Mouse (Mus musculus) midbrain, embryonic 12.5 days (tissue): Measurements from ENCODE around the gene Zswim1. TPM values are rescaled to one million over a fixed set of nuclear protein-coding genes. Genes with fewer than 3 reads are reported as not detected.
A peak's percentile ranks its signal among the peaks of the same experiment; 100 is the strongest.

Experiments used
- ATAC-seq: fragments of 200-750 bp; cut with Nextera tagmentation; 2 replicates; pipeline ENCODE4 v1.8.0; 2017; ENCODE audit warnings: low read depth, moderate TSS enrichment, moderate library complexity; ENCODE audit not compliant: low FRiP score
- H3K27ac ChIP-seq: fragments of 300-500 bp; sonication (generic); replicated peaks from 2 replicates; pipeline ENCODE4 v1.5.1; 2016; ENCODE audit warnings: mild to moderate bottlenecking
- H3K27me3 ChIP-seq: fragments of 300-500 bp; sonication (generic); 2 replicates; pipeline ENCODE4 v1.6.1; 2016; ENCODE audit warnings: mild to moderate bottlenecking
- H3K36me3 ChIP-seq: fragments of 300-500 bp; sonication (generic); 2 replicates; pipeline ENCODE4 v1.6.1; 2016
- H3K4me1 ChIP-seq: fragments of 300-500 bp; sonication (generic); 2 replicates; pipeline ENCODE4 v1.6.1; 2016
- H3K4me2 ChIP-seq: fragments of 300-500 bp; sonication (generic); replicated peaks from 2 replicates; pipeline ENCODE4 v1.6.1; 2016; ENCODE audit warnings: mild to moderate bottlenecking, moderate library complexity
- H3K4me3 ChIP-seq: fragments of 300-500 bp; sonication (generic); 2 replicates; pipeline ENCODE4 v1.5.1; 2016; ENCODE audit warnings: mild to moderate bottlenecking
- H3K9ac ChIP-seq: fragments of 300-500 bp; sonication (generic); replicated peaks from 2 replicates; pipeline ENCODE4 v1.6.1; 2016; ENCODE audit warnings: mild to moderate bottlenecking, moderate library complexity
- H3K9me3 ChIP-seq: fragments of 300-500 bp; sonication (generic); 2 replicates; pipeline ENCODE4 v1.6.1; 2016; ENCODE audit warnings: mild to moderate bottlenecking
- whole genome bisulfite sequencing: fragments of 180-500 bp; shearing (Covaris S2); methylation state at CpG from one replicate; pipeline ENCODE4 v1.1.7; 2016; 5-methylcytosine and 5-hydroxymethylcytosine counted together
- polyA plus RNA-seq: library from polyadenylated mRNA; unstranded; fragments of >200 nt; fragmentation: Nextera tagmentation; extraction: Ambion mirVana; gene quantifications from 2 replicates; pipeline ENCODE4 v1.2.1, GENCODE M21; 2016

Zswim1 gene
- 23.8 and 25.0 TPM in 2 replicates for polyA plus RNA-seq

GRCm38 (mm10) chr2:164822636-164823165 lies at the start of gene Zswim1:
Gene Zswim1, plus strand, starts transcription at chr2:164822686.
- under 1% methylated on average over 32 of the region's 32 CpGs for WGBS
- Histone ChIP-seq H3K4me1 (peaks cover 15% of the 10 kb centered on the region), H3K4me2 (peak within 1 kb of the TSS; percentile 54), H3K4me3 (peak within 1 kb of the TSS; percentile 61), H3K9ac (peak within 1 kb of the TSS; percentile 68), H3K9me3 (no peaks in the 10 kb centered on the region), H3K27ac (peak within 1 kb of the TSS; percentile 82), H3K36me3 (peaks cover 49% of the 10 kb centered on the region), H3K27me3 (no peaks in the 10 kb centered on the region)
- peak; percentile 100 for ATAC-seq

- no peaks in the 10 kb centered on the region for H3K9me3 ChIP-seq
- peaks cover 16% of the 10 kb centered on the region for H3K36me3 ChIP-seq
- 0 out of 2 replicates have a peak, but pooled peaks cover 4% of the 10 kb centered on the region for H3K27me3 ChIP-seq
- no peak for ATAC-seq
- 0 out of 2 replicates have a peak overlapping the region, but pooled peaks have one; percentile 4 for H3K4me3 ChIP-seq
- no peak overlapping the region for H3K9ac ChIP-seq
- no peak overlapping the region; the same call in 1 of the 2 replicates for H3K27ac ChIP-seq
- H3K4me2 ChIP-seq, result no peak overlapping the region
- peaks cover 25% of the 10 kb centered on the region for H3K4me1 ChIP-seq
- 79% methylated on average over 14 of the region's 14 CpGs for WGBS
Observed at GRCm38 (mm10) chr2:164773229-164773988, 49.1 kb upstream of the Zswim1 start.

GRCm38 (mm10) chr2:164773989-164774364 lies 48.5 kb upstream of the Zswim1 start:
- Histone ChIP-seq H3K4me1 (peaks cover 25% of the 10 kb centered on the region), H3K27ac (no peak overlapping the region), H3K9ac (no peak overlapping the region), H3K27me3 (0 out of 2 replicates have a peak, but pooled peaks cover 4% of the 10 kb centered on the region), H3K36me3 (peaks cover 16% of the 10 kb centered on the region), H3K4me3 (no peak overlapping the region), H3K9me3 (no peaks in the 10 kb centered on the region), H3K4me2 (no peak overlapping the region)
- WGBS, result 87% methylated on average over 5 of the region's 5 CpGs
- ATAC-seq, result no peak

- H3K4me3 ChIP-seq, result no peak overlapping the region
- peaks cover 13% of the 10 kb centered on the region for H3K4me1 ChIP-seq
- 91% methylated on average over 6 of the region's 6 CpGs for WGBS
- H3K4me2 ChIP-seq, result no peak overlapping the region
- ATAC-seq, result no peak
- no peaks in the 10 kb centered on the region for H3K9me3 ChIP-seq
- H3K27me3 ChIP-seq, result 0 out of 2 replicates have a peak, but pooled peaks cover 4% of the 10 kb centered on the region
- peaks cover 16% of the 10 kb centered on the region for H3K36me3 ChIP-seq
- no peak overlapping the region for H3K27ac ChIP-seq
- no peak overlapping the region for H3K9ac ChIP-seq
Observed at GRCm38 (mm10) chr2:164776130-164776529, 46.4 kb upstream of the Zswim1 start.

- Histone ChIP-seq H3K4me3 (no peak overlapping the region), H3K27ac (no peak overlapping the region), H3K4me1 (peaks cover 6% of the 10 kb centered on the region), H3K36me3 (peaks cover 11% of the 10 kb centered on the region), H3K9me3 (no peaks in the 10 kb centered on the region), H3K9ac (no peak overlapping the region), H3K27me3 (0 out of 2 replicates have a peak, but pooled peaks cover 4% of the 10 kb centered on the region), H3K4me2 (no peak overlapping the region)
- WGBS, result 70% methylated on average over 17 of the region's 17 CpGs
- no peak for ATAC-seq
Observed at GRCm38 (mm10) chr2:164776801-164777200, 45.7 kb upstream of the Zswim1 start.

GRCm38 (mm10) chr2:164777246-164778014 lies 45.1 kb upstream of the Zswim1 start:
- Histone ChIP-seq H3K4me1 (no peaks in the 10 kb centered on the region; the same call in 1 of the 2 replicates), H3K4me3 (no peak overlapping the region), H3K4me2 (no peak overlapping the region), H3K36me3 (peaks cover 5% of the 10 kb centered on the region), H3K27me3 (0 out of 2 replicates have a peak, but pooled peaks cover 4% of the 10 kb centered on the region), H3K9ac (no peak overlapping the region), H3K9me3 (no peaks in the 10 kb centered on the region), H3K27ac (no peak overlapping the region)
- WGBS, result 85% methylated on average over 30 of the region's 30 CpGs
- no peak for ATAC-seq

GRCm38 (mm10) chr2:164778015-164778287 lies 44.5 kb upstream of the Zswim1 start:
- no peak for ATAC-seq

GRCm38 (mm10) chr2:164778809-164779208 lies 43.7 kb upstream of the Zswim1 start:
- no peak overlapping the region for H3K4me3 ChIP-seq
- H3K36me3 ChIP-seq, result no peaks in the 10 kb centered on the region
- 0 out of 2 replicates have a peak, but pooled peaks cover 4% of the 10 kb centered on the region for H3K27me3 ChIP-seq
- WGBS, result 84% methylated on average over 7 of the region's 7 CpGs
- H3K9me3 ChIP-seq, result no peaks in the 10 kb centered on the region
- ATAC-seq, result no peak
- H3K27ac ChIP-seq, result no peak overlapping the region
- no peaks in the 10 kb centered on the region for H3K4me1 ChIP-seq
- no peak overlapping the region for H3K9ac ChIP-seq
- no peak overlapping the region for H3K4me2 ChIP-seq

More at GRCm38 (mm10) chr2:164778015-164778287, 44.5 kb upstream of the Zswim1 start:
- Histone ChIP-seq H3K27ac (no peak overlapping the region), H3K9ac (no peak overlapping the region), H3K27me3 (0 out of 2 replicates have a peak, but pooled peaks cover 4% of the 10 kb centered on the region), H3K4me1 (no peaks in the 10 kb centered on the region), H3K9me3 (no peaks in the 10 kb centered on the region), H3K36me3 (peaks cover under 1% of the 10 kb centered on the region; the same call in 1 of the 2 replicates), H3K4me2 (no peak overlapping the region), H3K4me3 (no peak overlapping the region)
- 91% methylated on average over 11 of the region's 11 CpGs for WGBS

- no peak for ATAC-seq
Observed at GRCm38 (mm10) chr2:164779481-164780086, 42.9 kb upstream of the Zswim1 start, which contains the start of gene Tnnc2. Gene Tnnc2, minus strand, starts transcription at chr2:164779967.

GRCm38 (mm10) chr2:164781876-164782275 lies 40.6 kb upstream of the Zswim1 start:
- no peak for ATAC-seq
- no peak overlapping the region for H3K27ac ChIP-seq
- H3K4me2 ChIP-seq, result no peak overlapping the region
- no peaks in the 10 kb centered on the region for H3K36me3 ChIP-seq
- WGBS, result 67% methylated on average over 4 of the region's 4 CpGs
- H3K4me3 ChIP-seq, result no peak overlapping the region
- H3K27me3 ChIP-seq, result 0 out of 2 replicates have a peak, but pooled peaks cover 2% of the 10 kb centered on the region
- H3K9me3 ChIP-seq, result no peaks in the 10 kb centered on the region
- H3K9ac ChIP-seq, result no peak overlapping the region
- peaks cover 11% of the 10 kb centered on the region for H3K4me1 ChIP-seq

More at GRCm38 (mm10) chr2:164779481-164780086, 42.9 kb upstream of the Zswim1 start, which contains the start of gene Tnnc2:
- 76% methylated on average over 8 of the region's 8 CpGs for WGBS
- Histone ChIP-seq H3K9me3 (no peaks in the 10 kb centered on the region), H3K4me2 (no peak within 1 kb of the TSS), H3K36me3 (no peaks in the 10 kb centered on the region), H3K4me3 (no peak within 1 kb of the TSS), H3K9ac (no peak within 1 kb of the TSS), H3K4me1 (no peaks in the 10 kb centered on the region), H3K27ac (no peak within 1 kb of the TSS), H3K27me3 (0 out of 2 replicates have a peak, but pooled peaks cover 4% of the 10 kb centered on the region)

- no peak for ATAC-seq
- 80% methylated on average over 7 of the region's 7 CpGs for WGBS
- Histone ChIP-seq H3K9me3 (no peaks in the 10 kb centered on the region), H3K9ac (no peak overlapping the region), H3K27ac (no peak overlapping the region), H3K4me2 (no peak overlapping the region), H3K36me3 (0 out of 2 replicates have a peak, but pooled peaks cover 2% of the 10 kb centered on the region), H3K4me1 (peaks cover 11% of the 10 kb centered on the region), H3K27me3 (0 out of 2 replicates have a peak, but pooled peaks cover 4% of the 10 kb centered on the region), H3K4me3 (no peak overlapping the region)
Observed at GRCm38 (mm10) chr2:164783926-164784581, 38.4 kb upstream of the Zswim1 start.
